Mouse (Mus musculus) frontal cortex, postnatal 25 days (tissue): ENCODE data around the gene Ankrd55.
"Not testable (repeated sequence)": the region's sequence is repeated elsewhere in the genome, so short reads cannot be mapped to it uniquely, and the experiment has no call there.

ENCODE experiments used
- DNase-seq, 2 experiments: peaks; one replicate each; pipeline ENCODE4 v3.0.0; 2022; ENCODE audit warnings: low spot score in 2 of 2

The Ankrd55 gene

DNA sequence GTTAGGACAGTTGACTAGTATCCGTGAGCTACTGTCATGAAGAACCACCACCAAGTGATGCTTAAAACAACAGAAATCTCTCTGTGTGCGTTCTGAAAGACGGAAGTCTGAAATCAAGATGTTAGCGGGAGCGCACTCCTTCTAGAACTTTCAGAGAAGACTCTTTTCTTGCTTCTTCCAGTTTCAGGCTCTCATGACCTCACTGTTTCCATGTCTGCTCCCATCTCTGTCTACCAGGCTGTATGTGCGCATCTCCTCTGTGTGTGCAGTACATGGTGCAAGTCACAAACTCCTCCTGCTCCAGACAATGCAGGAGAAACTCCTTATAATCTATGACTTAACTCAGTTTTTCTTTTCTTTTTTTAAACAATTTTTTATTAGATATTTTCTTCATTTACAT is 4.8 kb downstream of the Ankrd55 start:
- DNase-seq = no peak

DNA sequence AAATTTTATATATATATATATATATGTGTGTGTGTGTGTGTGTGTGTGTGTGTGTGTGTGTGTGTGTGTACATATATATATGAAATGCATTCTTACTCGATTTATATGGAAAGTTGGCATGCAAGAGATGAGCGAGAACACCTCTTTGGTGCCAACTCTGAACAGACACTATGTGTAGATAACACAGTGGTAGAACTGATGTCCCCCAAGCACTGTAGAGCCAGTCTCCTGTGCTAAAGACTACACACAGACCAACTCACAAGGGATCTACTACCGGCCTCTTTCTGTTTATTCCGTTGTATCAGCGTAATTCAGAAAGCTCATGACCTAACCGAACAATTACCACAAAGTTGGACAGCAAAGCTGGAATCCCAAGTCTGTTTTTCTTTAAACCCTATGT is 6.2 kb downstream of the Ankrd55 start:
- DNase-seq = no peak

DNA sequence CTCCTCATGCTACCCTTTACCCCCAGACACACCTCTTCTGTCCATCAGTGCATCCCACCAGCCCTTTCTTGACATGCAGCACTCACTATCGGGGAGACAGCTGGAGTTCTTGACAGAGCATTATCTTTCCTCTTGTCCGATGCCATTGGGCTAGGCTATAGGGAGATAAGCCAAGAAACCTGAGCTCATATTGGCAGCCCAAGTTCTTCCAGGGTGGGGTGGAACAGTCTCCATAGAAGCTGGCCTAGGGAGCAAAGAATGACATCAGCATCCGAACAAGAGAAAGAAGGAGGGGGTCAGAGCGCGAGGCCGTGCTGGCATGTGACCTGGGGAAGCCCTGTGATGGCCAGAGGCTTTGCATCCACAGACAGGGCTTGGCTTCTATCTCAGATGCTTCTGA is 9.5 kb downstream of the Ankrd55 start:
- no peak for DNase-seq

DNA sequence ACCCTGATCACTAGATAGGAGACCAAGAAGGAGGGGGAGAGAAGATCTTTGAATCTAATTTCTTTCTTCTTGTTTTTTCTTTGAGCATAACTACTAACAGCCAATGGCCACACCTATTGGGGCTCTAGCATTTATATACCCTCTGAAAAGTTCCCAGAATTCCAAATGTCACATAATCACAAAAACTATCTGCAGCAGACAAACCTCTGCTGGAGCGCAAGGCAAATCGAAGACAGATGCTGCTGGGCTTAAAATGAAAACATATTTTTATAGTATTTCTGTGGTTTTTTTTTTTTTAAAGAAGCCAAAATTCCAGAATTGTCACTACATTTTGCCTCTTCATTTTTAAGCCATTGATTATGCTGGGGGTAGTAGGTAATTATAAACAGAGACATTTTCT is 15.2 kb downstream of the Ankrd55 start:
- DNase-seq = no peak

DNA sequence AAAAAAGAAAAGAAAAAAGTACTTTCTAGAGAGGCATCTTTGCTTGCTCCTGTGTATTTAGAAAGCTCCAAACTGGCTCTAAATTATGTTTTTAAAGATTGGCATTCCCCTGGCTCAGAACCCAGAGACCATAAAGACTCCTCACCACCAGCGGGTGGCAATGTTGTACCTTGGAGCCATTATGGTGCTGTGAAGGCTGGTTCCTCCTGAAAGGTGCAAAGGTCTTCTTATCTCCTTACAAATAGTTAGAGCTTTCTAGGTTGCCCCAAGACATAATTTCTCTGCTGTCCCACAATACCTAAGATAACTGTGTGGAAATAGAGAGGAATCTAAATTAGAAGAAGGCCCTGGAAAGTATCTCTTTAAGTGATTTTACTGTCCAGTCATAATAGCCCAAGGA is 20.4 kb downstream of the Ankrd55 start:
- peak in 1 of 2 experiments; percentile 22 for DNase-seq

DNA sequence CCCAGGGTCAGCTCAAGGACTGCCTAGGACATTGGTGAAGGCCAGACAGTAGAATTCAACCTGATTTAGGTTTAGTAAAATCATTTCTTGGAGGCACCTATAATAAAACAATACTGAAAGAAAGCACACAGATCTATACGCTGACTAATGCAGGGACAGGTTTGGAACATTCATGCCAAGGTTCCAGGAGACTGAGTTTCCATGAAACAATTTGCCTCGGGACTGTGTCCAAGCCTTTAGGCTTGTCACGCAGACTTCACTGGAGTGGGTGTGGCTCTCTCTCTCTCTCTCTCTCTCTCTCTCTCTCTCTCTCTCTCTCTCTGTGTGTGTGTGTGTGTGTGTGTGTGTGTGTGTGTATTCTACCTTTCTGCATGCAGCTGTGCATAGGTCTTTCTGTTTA is 23.4 kb downstream of the Ankrd55 start:
- DNase-seq = not testable (repeated sequence)

DNA sequence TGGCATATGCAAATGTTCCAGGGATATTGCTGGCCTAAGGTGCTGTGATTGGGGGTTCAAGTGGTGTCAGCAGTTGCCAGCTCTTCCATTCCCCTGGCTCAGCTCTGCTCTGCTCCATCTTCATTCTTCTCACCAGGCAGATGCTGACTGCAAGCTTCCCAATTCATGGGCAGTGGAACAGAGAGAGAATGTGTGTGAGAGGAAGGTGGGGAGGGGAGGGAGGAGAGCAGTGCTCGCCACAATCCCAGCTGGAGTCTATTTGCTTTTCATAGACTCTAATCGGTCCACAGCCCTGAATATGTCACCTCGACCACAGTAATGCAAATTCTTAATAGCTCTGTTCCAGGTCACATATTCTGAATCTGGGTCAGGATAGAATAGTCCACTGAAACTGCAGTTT is 27.2 kb downstream of the Ankrd55 start:
- DNase-seq = no peak

DNA sequence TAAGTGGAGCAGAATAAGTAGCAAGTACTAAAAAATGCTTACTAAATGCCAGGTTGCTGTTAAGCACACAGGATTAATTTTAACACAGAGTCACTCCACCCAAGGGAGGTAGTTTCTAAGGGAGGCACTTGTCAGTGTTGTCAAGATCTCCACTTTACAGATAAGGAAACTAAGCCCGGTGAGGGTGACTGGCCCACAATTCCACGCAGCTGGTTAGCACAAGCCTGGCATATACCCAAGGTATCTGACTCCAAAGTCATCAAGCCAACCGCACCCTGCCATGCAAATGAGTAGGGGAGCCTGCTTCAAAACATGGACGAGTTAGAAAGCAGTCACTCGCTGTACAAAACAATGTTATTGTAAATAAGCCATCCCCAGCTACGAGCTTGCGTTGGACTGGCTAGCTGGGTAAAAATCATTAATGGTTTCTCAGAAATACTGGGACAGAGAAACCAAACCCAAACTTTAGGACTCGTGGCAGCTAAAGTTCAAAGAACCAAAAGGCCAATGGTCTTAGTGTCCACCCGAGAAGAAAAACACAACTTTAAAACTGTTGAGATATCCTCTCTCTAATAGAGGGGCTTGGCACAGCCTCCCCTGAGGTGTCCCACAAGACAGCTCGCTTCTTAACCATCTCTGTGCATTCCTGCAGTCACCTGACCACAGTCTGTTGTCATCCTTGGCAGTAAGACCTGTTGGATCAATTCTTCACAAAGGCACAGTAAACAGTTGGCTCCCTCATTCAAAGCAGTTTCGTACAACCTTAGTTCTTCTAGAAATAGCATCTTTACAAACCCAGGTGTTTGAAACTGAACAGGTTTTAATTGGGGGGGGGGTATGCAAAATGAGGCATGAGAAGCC is 28.6 kb downstream of the Ankrd55 start:
- no peak for DNase-seq

DNA sequence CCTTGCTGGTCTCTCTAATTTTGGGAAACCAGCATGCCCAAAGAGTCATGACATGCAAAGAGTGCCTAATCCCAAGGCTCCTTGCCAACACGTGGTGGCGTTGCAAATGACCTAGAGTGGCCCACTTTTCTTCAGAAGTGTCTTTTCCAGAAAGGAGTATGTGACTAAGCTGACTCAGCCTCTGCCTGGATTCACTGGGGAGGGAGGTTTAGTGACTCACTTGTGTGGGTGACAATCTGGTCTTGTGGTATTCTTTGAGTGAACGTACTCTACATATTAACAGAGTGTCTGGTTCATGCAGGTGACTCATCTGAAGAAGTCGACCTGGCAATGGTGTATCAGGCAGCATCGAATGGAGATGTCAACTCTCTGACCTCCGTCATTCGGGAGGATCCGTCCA is 29.9 kb downstream of the Ankrd55 start:
- DNase-seq = peak; percentile 10 to 24

DNA sequence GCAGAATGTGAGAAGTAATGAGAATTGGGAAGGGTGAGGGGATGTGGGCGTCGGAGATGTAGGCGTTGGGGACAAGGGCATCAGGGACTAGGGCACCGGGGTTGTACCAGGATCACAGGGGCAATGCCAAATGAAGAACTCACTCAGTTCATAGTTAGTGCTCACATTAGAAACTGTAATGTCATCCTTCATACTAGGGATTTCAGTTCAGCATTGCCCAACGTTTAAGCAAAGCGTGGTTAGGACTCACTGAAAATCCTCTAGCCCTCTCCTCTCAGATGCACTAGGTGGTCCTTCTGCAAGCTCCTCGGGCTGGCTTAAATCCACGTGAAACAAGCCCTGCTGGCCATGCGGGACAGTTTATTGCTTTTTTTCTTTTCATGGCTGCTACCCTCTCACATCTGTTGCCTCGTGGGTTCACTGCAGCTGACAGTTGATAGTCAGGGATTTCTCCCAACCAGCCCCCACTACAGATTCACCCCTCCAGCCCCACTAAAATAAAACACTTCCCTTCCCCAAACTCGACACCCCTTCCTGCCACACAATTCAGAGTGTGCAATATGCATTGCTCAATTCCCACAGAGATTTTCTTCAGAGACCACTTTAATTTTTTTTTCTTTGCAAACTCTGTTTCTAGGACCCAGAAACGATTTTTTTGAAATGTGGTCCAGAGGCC is 35.5 kb downstream of the Ankrd55 start:
- DNase-seq = no peak

DNA sequence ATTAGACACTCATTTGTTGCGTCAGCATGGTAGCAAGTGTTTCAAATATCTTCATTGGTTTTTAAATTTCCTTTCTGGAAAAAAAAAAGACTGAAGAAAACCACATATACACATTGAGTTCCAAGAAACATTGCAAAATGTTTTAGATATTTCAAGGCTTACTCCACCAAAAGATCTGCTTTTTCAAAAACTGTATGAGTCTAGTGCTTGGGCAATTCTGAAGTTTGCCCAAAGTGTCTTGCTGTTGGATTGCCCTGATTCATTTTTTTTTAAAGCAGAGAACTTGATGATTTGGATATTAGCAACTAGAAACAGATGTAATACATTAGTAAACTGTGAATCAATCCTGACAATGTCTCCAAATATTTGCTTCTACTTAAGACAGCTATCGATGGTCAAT is 36.9 kb downstream of the Ankrd55 start:
- no peak for DNase-seq

DNA sequence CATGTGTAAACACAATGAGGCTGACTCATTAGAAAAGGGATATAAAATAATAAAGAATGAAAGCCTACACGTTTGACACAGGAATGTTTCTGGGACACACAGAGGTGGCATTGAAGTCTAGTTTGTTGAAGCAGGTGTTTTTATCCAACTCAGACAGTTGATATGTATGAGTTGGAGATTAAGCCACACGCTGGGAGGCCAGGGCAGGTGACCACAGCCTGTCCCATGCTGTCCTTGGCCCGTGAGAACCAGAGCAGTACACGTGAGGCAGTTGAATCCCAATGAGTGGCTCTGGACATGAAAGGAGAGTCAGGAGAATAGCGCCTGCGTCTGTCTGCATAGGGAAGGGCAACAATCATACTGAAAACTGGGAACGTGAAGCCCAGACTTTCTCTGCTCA is 38.2 kb downstream of the Ankrd55 start:
- DNase-seq = no peak

DNA sequence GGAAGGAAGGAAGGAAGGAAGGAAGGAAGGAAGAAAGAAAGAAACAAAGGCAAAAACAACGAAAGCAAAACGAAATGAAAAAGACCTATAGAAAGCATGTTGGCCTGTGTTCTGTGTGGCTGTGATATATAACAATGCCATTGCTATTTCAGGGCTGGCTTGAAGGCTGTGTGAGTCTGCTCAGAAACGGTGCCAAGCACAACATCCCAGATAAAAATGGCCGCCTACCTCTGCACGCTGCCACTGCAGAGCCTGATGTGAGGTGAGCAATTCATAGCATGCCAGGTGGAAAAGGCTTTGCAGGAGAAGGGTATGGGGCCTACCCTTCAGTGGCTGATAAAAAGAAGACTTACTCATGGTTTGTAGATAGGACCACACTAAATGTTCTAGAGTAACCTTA is 38.7 kb downstream of the Ankrd55 start:
- DNase-seq = no peak

DNA sequence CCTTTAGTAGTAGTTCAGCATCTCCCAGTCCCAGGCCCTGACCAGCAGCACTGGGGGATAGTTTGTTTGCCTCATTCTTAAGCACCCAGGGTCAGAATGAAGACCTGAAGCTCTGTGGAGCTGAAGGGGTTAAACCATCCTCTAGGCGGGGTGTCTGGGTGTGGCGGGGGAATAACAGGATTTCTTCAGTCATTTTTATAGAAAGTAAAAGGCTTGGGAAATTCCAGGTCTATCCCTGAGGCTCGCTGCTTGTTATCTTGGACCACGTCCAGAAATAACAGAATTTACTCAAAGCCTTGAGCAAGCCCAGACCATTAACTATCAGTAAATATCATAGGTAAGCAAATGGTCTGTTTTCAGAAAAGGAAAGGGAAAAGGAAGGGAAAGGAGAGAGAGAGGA is 39.3 kb downstream of the Ankrd55 start:
- DNase-seq = no peak

DNA sequence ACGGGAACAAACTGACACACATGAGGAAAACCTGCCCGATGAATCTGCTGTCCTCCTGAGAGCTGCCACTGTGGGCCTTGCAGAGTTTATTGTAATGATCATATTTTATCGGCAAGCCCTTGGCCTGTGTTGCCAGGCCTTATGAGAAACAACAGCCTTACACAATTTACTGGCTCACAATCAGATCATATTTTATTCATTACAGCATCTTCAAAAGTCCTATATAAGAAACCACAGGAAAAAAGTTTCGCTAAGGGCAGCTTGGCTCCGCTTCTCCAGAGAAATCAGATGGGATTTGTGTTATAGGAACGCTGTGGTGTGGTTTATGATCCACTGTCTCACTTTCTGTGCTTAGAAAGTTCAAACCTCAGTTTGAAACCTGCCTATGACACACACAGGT is 42.0 kb downstream of the Ankrd55 start:
- no peak for DNase-seq

DNA sequence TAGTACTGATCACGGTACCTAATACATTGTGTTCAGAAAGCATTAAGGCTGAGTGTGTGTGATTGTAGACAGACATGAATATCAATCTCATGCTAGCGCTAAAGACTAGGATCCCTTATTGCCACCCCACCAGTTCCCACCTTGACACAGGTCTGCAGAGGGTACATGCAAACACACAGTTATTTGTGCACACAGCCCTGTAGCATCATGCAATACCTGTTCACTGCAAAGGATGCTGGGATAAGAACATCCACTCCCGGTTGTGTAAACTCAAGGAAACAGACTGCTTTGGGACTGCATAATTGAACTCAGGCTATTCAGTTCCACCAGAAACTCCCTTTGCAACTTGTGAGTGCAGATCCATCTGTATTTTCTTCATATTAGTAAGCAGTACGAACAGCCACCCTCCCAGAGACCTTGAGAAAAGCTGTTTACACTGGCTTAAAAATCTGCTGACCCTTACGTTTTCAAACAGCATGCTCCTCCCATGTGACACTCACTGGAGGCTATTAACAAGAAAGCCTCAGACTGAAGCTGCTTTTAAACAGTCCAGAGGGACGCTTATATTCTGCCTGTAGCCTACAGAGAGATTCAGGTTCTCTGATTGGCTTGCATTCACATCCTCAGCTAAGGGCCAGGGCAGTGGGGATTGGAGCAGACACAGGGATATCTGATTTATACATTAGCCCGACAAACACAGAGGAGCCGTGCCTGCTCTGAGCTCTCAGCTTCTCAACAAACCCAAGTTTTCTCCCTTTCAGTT is 42.8 kb downstream of the Ankrd55 start:
- DNase-seq = peak in 1 of 2 experiments; percentile 27

DNA sequence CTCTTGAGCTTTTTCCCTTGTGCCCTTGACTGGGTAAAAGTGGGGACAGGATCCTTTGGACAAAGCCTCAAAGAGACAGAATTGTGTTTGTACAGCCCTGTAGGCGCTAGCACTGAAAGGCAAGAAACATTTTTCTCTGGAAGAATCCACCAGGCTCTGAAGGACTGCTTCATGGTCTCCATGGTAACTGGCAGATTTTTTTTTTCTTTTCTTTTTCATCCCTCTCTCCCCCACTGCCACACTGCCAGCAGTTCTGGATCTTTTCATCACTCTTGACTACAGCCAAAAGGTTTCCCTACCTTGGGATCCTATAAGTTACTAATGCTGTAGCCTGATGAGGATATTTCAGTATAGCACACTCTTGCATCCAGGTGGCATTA is 43.4 kb downstream of the Ankrd55 start:
- DNase-seq = peak in 1 of 2 experiments; percentile 14

DNA sequence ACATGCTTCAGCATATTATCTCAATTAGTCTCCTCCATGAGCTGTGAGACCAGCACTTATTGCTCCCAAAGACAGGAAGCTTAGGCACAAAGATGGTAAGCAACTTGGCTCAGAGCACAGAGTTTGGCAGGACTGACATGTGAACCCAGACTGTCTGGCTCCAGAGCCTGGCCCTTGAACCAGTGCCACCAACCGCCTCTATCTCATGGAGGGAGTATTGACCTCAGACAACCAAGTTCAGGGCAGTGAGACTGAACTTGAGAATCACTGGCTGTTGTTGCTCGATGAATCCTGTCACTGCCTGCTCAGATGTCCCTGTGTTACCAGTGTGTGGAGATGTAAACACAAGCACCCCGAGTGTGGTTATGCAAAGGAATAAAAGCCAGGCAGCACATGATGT is 47.3 kb downstream of the Ankrd55 start:
- no peak for DNase-seq

DNA sequence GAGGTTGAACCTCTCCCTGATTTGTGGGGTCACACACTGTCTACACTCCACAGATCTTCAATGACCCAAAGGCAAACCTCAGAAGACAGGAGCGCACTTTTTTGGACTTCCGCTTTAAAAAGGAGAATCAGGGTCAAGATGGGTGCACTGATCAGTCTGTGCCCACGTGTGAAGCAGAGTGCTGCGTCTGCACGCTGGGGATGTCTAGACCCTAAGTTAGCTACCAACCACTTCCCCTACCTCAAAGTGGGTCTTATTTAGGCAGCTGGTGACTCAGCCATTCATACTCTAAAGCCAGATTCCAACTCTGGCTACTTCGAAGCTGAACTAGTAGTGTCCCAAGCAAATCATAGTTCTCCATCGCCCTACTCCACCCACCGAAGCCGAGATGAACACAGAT is 48.9 kb downstream of the Ankrd55 start:
- no peak for DNase-seq

DNA sequence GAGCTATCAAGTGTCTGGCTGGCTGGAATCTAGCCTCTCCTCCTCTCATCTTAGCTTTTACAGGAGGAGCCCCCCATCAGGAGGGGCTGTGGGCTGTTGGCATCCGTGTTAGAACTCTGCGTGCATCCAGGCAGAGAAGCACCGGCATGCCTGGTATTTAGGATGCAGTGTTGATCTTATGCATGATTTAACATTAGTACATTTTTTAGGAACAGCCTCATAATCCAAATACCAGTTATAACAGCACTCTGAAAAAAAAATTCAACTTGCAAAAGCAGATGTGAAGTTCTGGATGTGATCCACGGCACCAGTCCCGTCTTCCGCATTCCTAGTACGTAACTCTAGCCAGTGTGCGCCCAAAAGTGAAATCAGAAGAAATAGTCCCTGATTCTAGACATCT is 52.0 kb downstream of the Ankrd55 start:
- no peak for DNase-seq

DNA sequence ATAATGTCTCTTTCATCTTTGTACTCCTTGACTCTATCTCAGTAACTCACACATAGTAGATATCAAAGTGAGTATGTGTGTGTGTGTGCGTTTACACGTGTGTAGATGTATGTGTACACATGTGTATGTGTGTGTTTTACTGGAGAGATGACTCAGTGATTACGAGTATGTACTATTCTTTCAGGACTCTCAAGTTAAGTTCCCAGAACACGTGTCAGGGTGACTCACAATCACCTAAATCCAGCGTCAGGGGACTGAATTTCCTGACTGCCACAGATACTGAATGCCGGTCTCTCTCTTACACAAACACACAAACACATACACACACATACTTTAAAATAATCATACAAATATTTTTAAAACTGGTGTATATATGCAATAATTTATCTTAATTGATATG is 52.5 kb downstream of the Ankrd55 start:
- no peak for DNase-seq

DNA sequence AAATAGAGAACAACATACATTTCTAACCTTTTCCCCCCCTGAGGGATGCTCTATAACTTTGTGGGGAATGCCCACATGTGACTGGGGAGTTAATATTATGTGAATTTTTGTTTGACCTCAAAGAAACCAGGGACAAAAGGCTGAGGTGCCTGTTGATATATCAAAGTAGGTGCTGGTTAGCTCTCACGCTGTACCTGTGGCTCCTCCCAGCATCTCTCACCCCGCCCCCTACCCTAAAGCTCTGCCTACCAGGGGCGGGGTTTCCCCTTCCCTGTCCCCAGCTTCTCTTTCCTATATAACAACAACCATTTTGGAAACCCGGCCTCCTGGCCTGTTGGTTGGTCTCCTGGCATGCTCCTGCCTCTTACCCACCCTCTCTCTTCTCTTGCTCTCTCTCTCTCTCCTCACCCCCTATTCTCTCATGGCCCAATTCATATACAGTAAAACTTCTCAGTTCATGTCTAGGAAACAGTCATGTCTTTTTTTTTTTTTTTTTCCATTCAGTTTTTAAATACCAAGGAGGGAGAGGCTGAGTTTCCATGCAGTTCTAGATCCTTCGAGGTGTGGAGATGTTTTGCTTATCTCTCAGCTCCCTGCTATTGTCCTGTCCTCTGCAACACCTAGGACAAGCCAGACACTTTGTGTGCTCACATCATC is 54.8 kb downstream of the Ankrd55 start:
- DNase-seq = no peak
